Mouse (Mus musculus): Measurements from ENCODE around the gene Flywch1. TPM values are rescaled to one million over a fixed set of nuclear protein-coding genes. Genes with fewer than 3 reads are reported as not detected.
A peak's percentile ranks its signal among the peaks of the same experiment; 100 is the strongest.

Flywch1 gene
- total and polyA plus RNA-seq, 3 experiments: 18.8 to 28.3 (median 23.4) TPM

DNA sequence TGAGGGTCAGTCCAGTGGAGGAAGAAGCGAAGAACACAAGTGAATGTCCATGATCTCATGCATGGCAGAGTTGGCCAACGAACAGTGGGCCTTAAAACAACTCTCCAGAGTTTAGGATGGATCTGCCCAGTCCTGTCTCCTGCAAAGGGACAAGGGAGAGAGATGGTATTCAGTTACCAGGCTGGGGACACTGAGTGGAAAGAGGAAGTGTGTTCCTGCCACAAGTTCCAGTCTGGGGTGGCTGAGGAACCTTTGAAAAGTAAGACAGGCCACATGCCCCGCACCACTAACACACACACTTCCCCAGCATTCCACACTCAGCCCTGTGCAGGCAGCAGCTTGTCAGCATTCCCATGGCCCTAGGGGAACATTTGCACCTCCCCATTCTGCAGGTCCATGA, 24.6 kb downstream of the Flywch1 start:
- TF ChIP-seq JUN (IDR thresholded peaks at IDR 0.05; ENCODE audit: insufficient read depth, low read depth, low read length) (no peak), EP300 (IDR thresholded peaks at IDR 0.05; ENCODE audit: low read length) (peak; percentile 71), MYC (IDR thresholded peaks at IDR 0.05; ENCODE audit: low read depth, low read length) (no peak)
- H3K79me2 ChIP-seq (replicated peaks; ENCODE audit: control insufficient read depth, extremely low read depth, insufficient read depth, poor library complexity, severe bottlenecking): no peaks in the 10 kb centered on the region
- peaks cover 32 to 55% of the 10 kb centered on the region in 2 experiments for H3K4me1 ChIP-seq (ENCODE audit: control insufficient read depth in 1 of 2, insufficient read depth in 2 of 2)
- H3K4me2 ChIP-seq (ENCODE audit: insufficient read depth, low read depth, poor library complexity, severe bottlenecking): peak overlapping the region; percentile 17; the same call in 1 of the 2 replicates
- H3K9me3 ChIP-seq (replicated peaks; ENCODE audit: low read length): no peaks in the 10 kb centered on the region
- in situ Hi-C loops (cut with MboI; ENCODE audit: low pct_ligation_motif_present, low pct_unique_long_range_greater_than_20kb, low sequenced_read_pairs) (no loop called here), dilution Hi-C loops (cut with MboI; ENCODE audit: extremely low pct_ligation_motif_present, extremely low pct_unique_long_range_greater_than_20kb, low sequenced_read_pairs) (no loop called here)
- no peak overlapping the region for H3K9ac ChIP-seq (ENCODE audit: insufficient read depth, low read depth)
- DNase-seq (ENCODE audit: extremely low read depth): no peak
- peaks cover 6 to 13% of the 10 kb centered on the region in 2 experiments for H3K36me3 ChIP-seq (replicated peaks in 1 of 2; ENCODE audit: control insufficient read depth in 1 of 2, insufficient read depth in 1 of 2, low read length in 1 of 2)
- H3K27ac ChIP-seq (ENCODE audit: insufficient read depth, low read depth): no peak overlapping the region
- H3K27me3 ChIP-seq (replicated peaks): peaks cover 43% of the 10 kb centered on the region
- H3K4me3 ChIP-seq (replicated peaks in 1 of 3; ENCODE audit: low read depth in 2 of 3, low read length in 2 of 3, poor library complexity in 1 of 3): no peak overlapping the region

DNA sequence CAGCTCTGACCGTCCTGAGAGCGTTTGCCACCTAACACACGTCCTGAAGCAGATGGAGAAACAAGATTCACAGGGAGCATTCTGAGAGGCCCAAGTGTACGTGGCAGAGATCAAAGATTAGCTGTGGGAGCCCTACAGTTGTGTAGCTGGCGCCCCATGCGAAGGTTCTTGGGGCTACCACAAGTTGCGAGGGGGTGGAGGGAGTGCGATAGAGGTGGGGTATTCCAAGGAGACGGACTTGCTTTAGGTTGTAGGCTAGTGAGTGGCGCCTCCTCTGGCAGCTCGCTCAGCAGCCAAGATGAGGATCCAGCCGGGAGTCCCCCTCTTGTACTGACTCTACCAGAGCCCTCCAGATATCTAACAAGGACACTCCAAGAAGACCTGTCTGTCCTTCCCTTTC, 25.1 kb downstream of the Flywch1 start:
- dilution Hi-C loops (cut with MboI; ENCODE audit: extremely low pct_ligation_motif_present, extremely low pct_unique_long_range_greater_than_20kb, low sequenced_read_pairs): no loop called here
- no peaks in the 10 kb centered on the region for H3K79me2 ChIP-seq (replicated peaks; ENCODE audit: control insufficient read depth, extremely low read depth, insufficient read depth, poor library complexity, severe bottlenecking)
- H3K4me3 ChIP-seq (replicated peaks in 1 of 3; ENCODE audit: low read depth in 2 of 3, low read length in 2 of 3, poor library complexity in 1 of 3): peak overlapping the region in 1 of 3 experiments; percentile 2
- H3K9me3 ChIP-seq (replicated peaks; ENCODE audit: low read length): no peaks in the 10 kb centered on the region
- H3K27ac ChIP-seq (ENCODE audit: insufficient read depth, low read depth): no peak overlapping the region
- no peak for DNase-seq (ENCODE audit: extremely low read depth)
- H3K27me3 ChIP-seq (replicated peaks): peaks cover 47% of the 10 kb centered on the region
- peak overlapping the region; percentile 17; the same call in 1 of the 2 replicates for H3K4me2 ChIP-seq (ENCODE audit: insufficient read depth, low read depth, poor library complexity, severe bottlenecking)
- peaks cover 2 to 9% of the 10 kb centered on the region in 2 experiments for H3K36me3 ChIP-seq (replicated peaks in 1 of 2; ENCODE audit: control insufficient read depth in 1 of 2, insufficient read depth in 1 of 2, low read length in 1 of 2)
- in situ Hi-C loops (cut with MboI; ENCODE audit: low pct_ligation_motif_present, low pct_unique_long_range_greater_than_20kb, low sequenced_read_pairs): no loop called here
- H3K4me1 ChIP-seq (ENCODE audit: control insufficient read depth in 1 of 2, insufficient read depth in 2 of 2): peaks cover 32 to 55% of the 10 kb centered on the region in 2 experiments
- 0 out of 2 replicates have a peak overlapping the region, but pooled peaks have one; percentile 23 for H3K9ac ChIP-seq (ENCODE audit: insufficient read depth, low read depth)
- TF ChIP-seq RAD21 (IDR thresholded peaks at IDR 0.05; ENCODE audit: low read depth, low read length): peak; percentile 14
- no peak for TF ChIP-seq MAFK (IDR thresholded peaks at IDR 0.05; ENCODE audit: insufficient replicate concordance, low read length)
- no peak for TF ChIP-seq MEF2A (IDR thresholded peaks at IDR 0.05; ENCODE audit: borderline replicate concordance, low read depth, low read length)
- no peak for TF ChIP-seq ZNF384 (IDR thresholded peaks at IDR 0.05; ENCODE audit: low read depth, low read length)
- TF ChIP-seq ELF1 (IDR thresholded peaks at IDR 0.05; ENCODE audit: low read depth, low read length): no peak
- TF ChIP-seq MAX (IDR thresholded peaks at IDR 0.05; ENCODE audit: low read length): no peak
- TF ChIP-seq NELFE (IDR thresholded peaks at IDR 0.05; ENCODE audit: low read depth, low read length): no peak
- TF ChIP-seq CTCF (conservative IDR thresholded peaks at IDR 0.05 in 1 of 2, IDR thresholded peaks at IDR 0.05 in 1 of 2; ENCODE audit: low read depth in 2 of 2, low read length in 2 of 2): peak in 1 of 2 experiments; percentile 56; a peak in 2 of 4 replicates
